Mouse (Mus musculus): ENCODE results near the gene Tmbim4.
"Not testable (repeated sequence)": the region's sequence is repeated elsewhere in the genome, so short reads cannot be mapped to it uniquely, and the experiment has no call there.

Tmbim4 gene

GRCm38 (mm10) chr10:120193255-120193654 lies 8.1 kb upstream of the Tmbim4 start:
- CTCF ChIA-PET: no interaction called here

GRCm38 (mm10) chr10:120197061-120197835 lies 4.1 kb upstream of the Tmbim4 start:
- CTCF ChIA-PET: no interaction called here

GRCm38 (mm10) chr10:120201961-120202402 lies 592 bp downstream of the Tmbim4 start, which contains the start of gene Irak3:
Gene Irak3, minus strand, starts transcription at chr10:120202130.
- CTCF ChIA-PET: interaction anchor here (0.8 to 2.4 kb wide), 4 partner anchors 18 to 25 kb away, joined by 4 to 6 read pairs (median 4); partner anchors contain the start of gene Llph

DNA sequence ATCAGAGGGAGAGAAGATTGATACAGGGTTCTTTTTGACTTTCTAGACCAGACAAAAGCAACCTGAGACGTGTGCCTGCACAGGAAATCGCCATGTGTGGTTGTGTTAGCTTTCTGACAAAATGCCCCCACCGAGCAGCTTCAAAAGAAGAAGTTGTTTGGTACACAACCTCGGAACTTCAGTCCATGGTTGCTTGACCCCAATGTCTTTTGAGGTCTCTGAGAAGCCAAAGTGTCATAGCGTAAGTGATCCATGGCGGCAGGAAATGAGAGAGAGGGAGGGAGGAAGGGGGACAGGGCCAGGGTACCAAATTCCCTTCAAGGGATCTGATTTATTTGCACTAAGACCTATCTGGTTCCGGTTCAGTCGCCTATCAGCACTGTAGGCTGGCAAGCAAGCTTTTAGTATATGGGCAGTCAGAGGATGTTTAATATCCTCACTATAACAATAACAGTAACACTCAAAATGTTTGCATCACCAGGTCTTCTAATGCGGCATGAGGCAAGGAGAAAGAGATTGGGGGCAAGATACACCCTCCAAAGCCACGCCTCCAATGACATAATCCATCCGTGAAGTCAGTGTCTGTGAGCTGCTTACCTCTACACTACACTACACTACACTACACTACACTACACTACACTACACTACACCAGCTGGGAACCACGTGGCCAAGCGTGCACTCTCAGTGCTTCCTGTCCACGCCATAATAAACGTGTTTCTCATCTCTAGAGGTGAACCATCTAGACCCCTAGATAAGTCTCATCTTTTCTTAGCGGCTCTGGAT lies 1.3 kb downstream of the Tmbim4 start:
- CTCF ChIA-PET: interaction anchor here (0.8 to 2.4 kb wide), 4 partner anchors 19 to 25 kb away, joined by 4 to 6 read pairs (median 4); partner anchors contain the start of gene Llph

DNA sequence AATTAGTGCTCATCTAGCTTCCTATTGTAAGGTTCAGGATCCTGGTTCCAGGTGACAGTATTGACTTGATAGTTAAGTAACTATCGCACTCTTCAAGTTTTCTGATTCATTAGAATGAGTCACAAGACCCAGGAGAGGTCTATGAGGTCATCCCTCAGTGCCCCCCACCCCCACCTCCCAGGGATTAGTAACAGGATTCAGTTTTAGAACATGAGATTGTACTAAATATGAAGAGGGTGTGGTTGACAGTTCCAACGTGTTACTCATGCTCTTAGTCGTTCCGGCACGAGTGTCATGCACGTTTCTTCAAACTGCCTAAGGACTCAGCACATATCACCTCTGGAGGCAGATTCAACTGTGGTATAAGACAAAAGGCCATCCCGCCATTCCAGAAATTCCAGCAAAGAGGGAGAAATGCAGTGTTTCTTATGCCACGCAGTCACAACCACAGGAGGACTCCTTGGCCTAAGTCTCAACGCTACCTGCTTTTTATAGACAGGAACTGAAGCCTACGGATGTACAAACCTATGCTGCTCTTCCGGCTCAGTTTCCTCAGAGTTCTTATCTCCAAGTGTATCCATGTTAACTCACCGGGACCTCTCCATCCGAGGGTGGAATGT lies 3.3 kb downstream of the Tmbim4 start:
- CTCF ChIA-PET: interaction anchor here (0.6 kb wide), 1 partner anchor 11 kb away, joined by 6 read pairs; no protein-coding TSS in a partner anchor

GRCm38 (mm10) chr10:120208015-120208414 lies 6.6 kb downstream of the Tmbim4 start:
- CTCF ChIA-PET: no interaction called here

GRCm38 (mm10) chr10:120208575-120209538 lies 7.5 kb downstream of the Tmbim4 start:
- CTCF ChIA-PET: interaction anchor here (0.6 kb wide), 1 partner anchor 681 kb away, joined by 3 read pairs; no protein-coding TSS in a partner anchor

DNA sequence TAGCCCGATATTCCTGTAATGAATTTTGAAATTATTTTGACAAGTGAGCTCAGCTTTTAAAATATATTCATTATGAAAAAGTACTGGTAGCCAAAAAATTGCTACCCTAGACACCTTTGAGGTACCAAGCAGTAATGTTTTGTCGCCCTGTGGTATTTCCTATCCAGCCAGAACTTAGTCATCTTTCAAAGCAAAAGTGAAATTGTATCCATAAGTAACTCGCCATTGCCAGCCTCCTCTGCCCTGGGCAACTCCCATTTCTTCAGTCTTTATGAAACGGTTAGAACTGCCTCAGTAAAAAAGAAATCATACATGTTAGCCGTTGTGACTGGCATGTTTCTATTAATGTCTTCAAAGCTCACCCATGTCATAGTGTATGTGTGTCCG lies 8.1 kb downstream of the Tmbim4 start:
- CTCF ChIA-PET: no interaction called here

GRCm38 (mm10) chr10:120210096-120210495 lies 8.7 kb downstream of the Tmbim4 start:
- CTCF ChIA-PET: no interaction called here

- CTCF ChIA-PET: not testable (repeated sequence)
Observed at GRCm38 (mm10) chr10:120217099-120217498, 15.7 kb downstream of the Tmbim4 start.

DNA sequence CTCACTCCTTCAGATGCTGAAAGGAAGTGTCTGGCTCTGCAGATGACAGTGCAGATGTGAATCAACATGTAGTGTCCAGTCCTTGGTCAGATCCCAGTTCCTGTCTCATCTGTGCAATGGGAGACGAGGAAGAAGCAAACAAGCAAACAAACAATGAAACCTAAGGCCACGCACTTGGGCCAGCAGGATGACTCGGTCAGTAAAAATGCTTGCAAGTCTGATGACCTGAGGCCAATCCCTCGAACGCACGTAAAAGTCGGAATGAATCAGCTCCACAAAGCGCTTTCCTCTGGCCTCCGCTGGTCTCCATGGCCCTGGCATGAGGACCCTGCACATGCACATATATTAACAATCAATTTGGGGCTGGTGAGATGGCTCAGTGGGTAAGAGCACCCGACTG lies 17.6 kb downstream of the Tmbim4 start:
- CTCF ChIA-PET: no interaction called here

- CTCF ChIA-PET: interaction anchor here (0.5 kb wide), 1 partner anchor 107 kb away, joined by 3 read pairs; no protein-coding TSS in a partner anchor
Observed at GRCm38 (mm10) chr10:120219578-120220359, 18.4 kb downstream of the Tmbim4 start.

DNA sequence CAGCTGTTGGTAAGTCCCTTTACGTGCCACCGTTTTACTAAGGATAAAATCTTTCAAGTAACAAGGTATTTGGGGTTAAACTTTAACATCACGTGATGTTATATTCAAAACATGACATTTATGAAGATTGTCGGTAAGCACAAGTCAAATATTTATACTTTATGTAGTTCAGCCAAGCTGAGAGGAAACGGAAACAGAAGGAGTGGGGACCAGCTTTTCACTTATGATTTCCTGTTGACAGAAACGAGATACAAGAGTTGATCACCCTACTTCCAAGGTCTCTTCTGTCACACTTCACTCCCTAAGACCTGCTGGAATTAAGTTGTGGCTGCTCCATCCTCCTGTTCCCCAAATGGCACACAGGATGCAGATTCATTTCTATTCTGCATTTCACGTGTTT lies 19.4 kb downstream of the Tmbim4 start:
- CTCF ChIA-PET: no interaction called here

- CTCF ChIA-PET: interaction anchor here (0.7 to 1.7 kb wide), 2 partner anchors 25 to 55 kb away, joined by 3 to 4 read pairs; partner anchors contain the start of gene Irak3
Observed at GRCm38 (mm10) chr10:120226871-120227661, 25.7 kb downstream of the Tmbim4 start, which contains the start of gene Llph. Gene Llph, plus strand, starts transcription at chr10:120227070.

DNA sequence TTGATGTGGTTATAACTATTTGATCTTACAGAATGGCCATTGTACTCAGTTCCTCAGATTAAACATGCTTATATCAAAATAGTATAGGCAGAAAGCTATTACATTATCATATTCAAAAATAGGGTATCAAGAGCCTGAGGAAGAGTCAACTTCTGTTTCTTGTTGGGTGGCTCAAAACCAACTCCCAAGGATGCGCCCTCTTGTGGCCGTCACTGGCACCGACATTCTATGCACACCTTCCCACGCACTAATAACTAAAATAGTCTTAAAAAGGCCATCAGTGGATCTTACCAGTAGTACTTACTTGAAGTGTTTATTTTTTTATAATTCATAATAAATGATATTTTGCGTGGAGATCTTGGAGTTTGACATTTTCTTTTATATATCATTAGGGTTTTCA lies 30.3 kb downstream of the Tmbim4 start:
- CTCF ChIA-PET: no interaction called here

DNA sequence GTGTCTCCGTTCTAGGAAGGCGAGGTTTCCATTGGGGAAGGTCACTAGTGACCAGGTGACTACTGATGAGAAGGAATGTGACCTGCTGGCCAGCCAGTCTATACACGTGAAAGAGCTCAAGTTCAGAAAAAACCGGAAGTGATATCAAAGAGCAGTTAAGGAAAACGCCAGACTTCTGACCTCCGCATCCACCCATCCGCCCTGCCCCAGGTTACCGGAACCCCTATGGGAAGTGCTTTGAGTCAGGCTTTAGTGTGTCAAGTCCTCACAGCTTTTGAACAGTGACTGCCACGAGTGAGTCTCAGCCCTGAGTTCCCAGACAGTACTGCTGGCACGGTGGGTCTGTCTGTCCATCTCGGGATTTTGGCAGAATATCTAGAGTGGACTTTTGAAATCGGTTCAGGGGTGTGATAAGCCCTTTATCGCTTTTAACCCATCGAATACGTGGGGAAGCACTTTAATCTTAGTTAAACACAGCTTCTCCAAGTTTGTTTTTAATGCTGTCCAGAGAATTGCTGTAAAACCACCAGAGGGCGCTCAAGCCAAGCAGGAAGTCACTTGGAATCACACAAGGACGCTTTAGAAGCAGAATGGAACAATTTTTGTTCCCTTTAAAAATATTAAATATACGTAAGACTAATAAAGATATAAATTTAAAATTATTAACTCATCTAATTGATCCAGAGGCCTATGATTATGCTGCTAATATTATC lies 32.4 kb downstream of the Tmbim4 start:
- CTCF ChIA-PET: interaction anchor here (0.6 to 1.2 kb wide), 2 partner anchors 9 to 81 kb away, joined by 3 to 11 read pairs; no protein-coding TSS in a partner anchor

DNA sequence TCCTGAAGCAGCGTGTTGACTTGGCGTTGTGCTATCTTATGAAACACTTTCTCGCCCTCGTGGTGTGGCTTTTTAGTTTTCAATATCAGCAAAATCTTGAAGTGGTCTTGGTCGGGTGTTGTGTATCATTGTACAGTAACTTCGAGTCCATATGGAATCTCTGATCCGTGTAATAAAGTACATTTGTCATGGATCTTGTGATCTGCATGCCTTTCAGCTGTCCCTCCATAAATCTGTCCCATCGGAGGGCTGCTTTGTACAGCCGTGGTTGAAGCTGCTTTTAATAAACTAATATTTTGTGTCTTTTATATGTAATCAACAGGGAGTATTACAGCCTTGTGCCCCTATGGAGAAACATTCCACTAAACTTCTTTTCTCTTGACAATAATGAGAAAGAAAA lies 35.5 kb downstream of the Tmbim4 start:
- CTCF ChIA-PET: interaction anchor here (0.7 kb wide), 1 partner anchor 33 kb away, joined by 4 read pairs; no protein-coding TSS in a partner anchor

DNA sequence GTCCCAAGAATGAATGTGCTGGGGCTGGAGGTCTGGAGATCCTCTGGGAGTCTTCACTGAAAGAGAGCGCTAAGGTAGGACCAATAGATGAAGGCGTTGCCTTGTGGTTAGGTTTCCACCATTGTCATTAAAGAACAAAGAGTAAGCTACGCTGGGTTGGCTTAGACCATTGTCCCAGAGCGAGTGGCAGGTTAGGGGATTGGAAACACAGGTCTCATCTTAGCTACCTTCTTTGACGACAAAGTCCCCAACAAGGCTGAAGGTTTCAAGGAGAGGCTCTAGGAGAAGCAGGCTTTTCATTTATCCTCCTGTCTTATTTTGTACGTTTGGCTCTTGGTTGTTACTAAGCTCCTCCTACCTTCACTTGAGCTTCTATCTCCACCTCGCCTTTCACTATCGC lies 36.9 kb downstream of the Tmbim4 start:
- CTCF ChIA-PET: interaction anchor here (0.6 kb wide), 1 partner anchor 30 kb away, joined by 3 read pairs; no protein-coding TSS in a partner anchor
